Mouse (Mus musculus): ENCODE data around the gene Nup98.

Nup98 gene

GRCm38 (mm10) chr7:102209756-102210721 is at the start of gene Nup98, which contains the start of gene Pgap2:
TSS of gene Nup98 (minus strand) at chr7:102210176.
TSS of gene Pgap2 (plus strand) at chr7:102210208.
- peak; percentile 99 for DNase-seq (ENCODE audit: low read depth)

- no peak for DNase-seq (ENCODE audit: low read depth)
Observed at GRCm38 (mm10) chr7:102258753-102259152, 48.8 kb upstream of the Nup98 start.

- DNase-seq (ENCODE audit: low read depth): peak; percentile 91
Observed at GRCm38 (mm10) chr7:102258189-102258588, 48.2 kb upstream of the Nup98 start.

GRCm38 (mm10) chr7:102256636-102257035 is 46.7 kb upstream of the Nup98 start:
- no peak for DNase-seq (ENCODE audit: low read depth)

- no peak for DNase-seq (ENCODE audit: low read depth)
Observed at GRCm38 (mm10) chr7:102255954-102256353, 46.0 kb upstream of the Nup98 start, which contains the start of gene Rhog. TSS of gene Rhog (minus strand) at chr7:102256054.

- peak; percentile 43 for DNase-seq (ENCODE audit: low read depth)
Observed at GRCm38 (mm10) chr7:102253631-102254030, 43.7 kb upstream of the Nup98 start.

- DNase-seq (ENCODE audit: low read depth): peak; percentile 97
Observed at GRCm38 (mm10) chr7:102250631-102251214, 40.7 kb upstream of the Nup98 start.

GRCm38 (mm10) chr7:102249896-102250630 is 40.1 kb upstream of the Nup98 start:
- DNase-seq (ENCODE audit: low read depth): peak; percentile 90

- no peak for DNase-seq (ENCODE audit: low read depth)
Observed at GRCm38 (mm10) chr7:102249531-102249895, 39.5 kb upstream of the Nup98 start.

GRCm38 (mm10) chr7:102248691-102249404 is 38.9 kb upstream of the Nup98 start:
- peak; percentile 76 for DNase-seq (ENCODE audit: low read depth)

- DNase-seq (ENCODE audit: low read depth): peak; percentile 61
Observed at GRCm38 (mm10) chr7:102246956-102247797, 37.2 kb upstream of the Nup98 start.

- no peak for DNase-seq (ENCODE audit: low read depth)
Observed at GRCm38 (mm10) chr7:102246265-102246664, 36.3 kb upstream of the Nup98 start.

GRCm38 (mm10) chr7:102245775-102246174 is 35.8 kb upstream of the Nup98 start:
- DNase-seq (ENCODE audit: low read depth): peak; percentile 63

- no peak for DNase-seq (ENCODE audit: low read depth)
Observed at GRCm38 (mm10) chr7:102244782-102245535, 35.0 kb upstream of the Nup98 start.

GRCm38 (mm10) chr7:102243870-102244269 is 33.9 kb upstream of the Nup98 start:
- DNase-seq (ENCODE audit: low read depth): peak; percentile 54

- no peak for DNase-seq (ENCODE audit: low read depth)
Observed at GRCm38 (mm10) chr7:102242917-102243316, 32.9 kb upstream of the Nup98 start.

GRCm38 (mm10) chr7:102242371-102242770 is 32.4 kb upstream of the Nup98 start:
- no peak for DNase-seq (ENCODE audit: low read depth)

GRCm38 (mm10) chr7:102239591-102239990 is 29.6 kb upstream of the Nup98 start:
- no peak for DNase-seq (ENCODE audit: low read depth)

- DNase-seq (ENCODE audit: low read depth): no peak
Observed at GRCm38 (mm10) chr7:102238686-102239286, 28.8 kb upstream of the Nup98 start.

- no peak for DNase-seq (ENCODE audit: low read depth)
Observed at GRCm38 (mm10) chr7:102233059-102233458, 23.1 kb upstream of the Nup98 start.

All from induced T-regulatory cell, adult 2 months (primary cell).